Mouse (Mus musculus) heart, embryonic 14.5 days (tissue): ENCODE data around the gene Fam169a. TPM values are rescaled to one million over a fixed set of nuclear protein-coding genes. Genes with fewer than 3 reads are reported as not detected.

Source experiments
- ATAC-seq: fragments of 200-750 bp; cut with Nextera tagmentation; 2 replicates; pipeline ENCODE4 v1.8.0; 2017; ENCODE audit warnings: low read depth, moderate TSS enrichment; ENCODE audit not compliant: insufficient number of reproducible peaks, insufficient read depth, low FRiP score
- H3K27ac ChIP-seq, 2 experiments: fragments of 200-500 bp in 1 of 2; fragments of 300-500 bp in 1 of 2; sonication (generic) in 1 of 2; replicated peaks in 1 of 2; 2 replicates each; pipeline ENCODE4 v1.5.1; 2012 to 2014; ENCODE audit warnings: low read depth in 2 of 2, low read length in 2 of 2, control low read depth in 1 of 2, mild to moderate bottlenecking in 1 of 2, mixed read lengths in 1 of 2; ENCODE audit not compliant: control insufficient read depth in 1 of 2, insufficient read depth in 1 of 2
- H3K27me3 ChIP-seq: fragments of 300-500 bp; sonication (generic); 2 replicates; pipeline ENCODE4 v1.6.1; 2014; ENCODE audit warnings: mild to moderate bottlenecking, low read length, control low read depth; ENCODE audit not compliant: control insufficient read depth, insufficient read depth
- H3K36me3 ChIP-seq: fragments of 300-500 bp; sonication (generic); 2 replicates; pipeline ENCODE4 v1.6.1; 2014; ENCODE audit warnings: mild to moderate bottlenecking, control low read depth, low read length, mixed read lengths; ENCODE audit not compliant: control insufficient read depth, insufficient read depth
- H3K4me1 ChIP-seq, 2 experiments: fragments of 200-500 bp in 1 of 2; fragments of 300-500 bp in 1 of 2; sonication (generic) in 1 of 2; 2 replicates each; pipeline ENCODE4 v1.6.1; 2012 to 2014; ENCODE audit warnings: low read length in 2 of 2, control low read depth in 1 of 2, mixed read lengths in 1 of 2; ENCODE audit not compliant: control insufficient read depth in 2 of 2, insufficient read depth in 2 of 2
- H3K4me2 ChIP-seq: fragments of 300-500 bp; sonication (generic); 2 replicates; pipeline ENCODE4 v1.6.1; 2014; ENCODE audit warnings: mild to moderate bottlenecking, low read length
- H3K4me3 ChIP-seq, 2 experiments: fragments of 200-500 bp in 1 of 2; fragments of 300-500 bp in 1 of 2; sonication (generic) in 1 of 2; 2 replicates each; pipeline ENCODE4 v1.5.1; 2012 to 2014; ENCODE audit warnings: low read length in 2 of 2, mild to moderate bottlenecking in 2 of 2, control low read depth in 1 of 2, low read depth in 1 of 2, moderate library complexity in 1 of 2; ENCODE audit not compliant: control insufficient read depth in 1 of 2, insufficient read depth in 1 of 2
- H3K9ac ChIP-seq: fragments of 300-500 bp; sonication (generic); 2 replicates; pipeline ENCODE4 v1.6.1; 2014; ENCODE audit warnings: mild to moderate bottlenecking, low read length
- H3K9me3 ChIP-seq: fragments of 300-500 bp; sonication (generic); 2 replicates; pipeline ENCODE4 v1.6.1; 2016; ENCODE audit warnings: low read length, control low read depth; ENCODE audit not compliant: control insufficient read depth
- WGBS: fragments of 180-500 bp; shearing (Covaris S2); extraction: QIAGEN DNeasy Blood & Tissue Kit; methylation state at CpG from one replicate; pipeline ENCODE4 v1.1.7; 2014; 5-methylcytosine and 5-hydroxymethylcytosine counted together
- polyA plus RNA-seq: library from polyadenylated mRNA; unstranded; fragments of >200 nt; fragmentation: Nextera tagmentation; extraction: Ambion mirVana; gene quantifications from 2 replicates; pipeline ENCODE4 v1.2.1, GENCODE M21; 2014

The Fam169a gene
- polyA plus RNA-seq, 1 experiment from 2014 or later = 7.1 TPM

GRCm38 (mm10) chr13:97052667-97053066 lies 14.4 kb upstream of the Fam169a start:
- 8% methylated on average over 11 of the region's 11 CpGs for WGBS
- H3K4me3 ChIP-seq = no peak overlapping the region
- no peak overlapping the region for H3K4me2 ChIP-seq
- H3K27ac ChIP-seq = no peak overlapping the region
- no peaks in the 10 kb centered on the region for H3K9me3 ChIP-seq
- H3K27me3 ChIP-seq = no peaks in the 10 kb centered on the region
- H3K9ac ChIP-seq = no peak overlapping the region
- H3K4me1 ChIP-seq = no peaks in the 10 kb centered on the region
- no peaks in the 10 kb centered on the region for H3K36me3 ChIP-seq
- no peak for ATAC-seq

GRCm38 (mm10) chr13:97053844-97054243 lies 13.2 kb upstream of the Fam169a start:
- no peaks in the 10 kb centered on the region for H3K27me3 ChIP-seq
- peak; percentile 31; the same call in 1 of the 2 replicates for ATAC-seq
- H3K27ac ChIP-seq = no peak overlapping the region
- H3K9me3 ChIP-seq = no peaks in the 10 kb centered on the region
- H3K4me3 ChIP-seq = no peak overlapping the region
- 48% methylated on average over 8 of the region's 8 CpGs for WGBS
- H3K4me2 ChIP-seq = no peak overlapping the region
- H3K36me3 ChIP-seq = no peaks in the 10 kb centered on the region
- no peaks in the 10 kb centered on the region for H3K4me1 ChIP-seq
- no peak overlapping the region for H3K9ac ChIP-seq

GRCm38 (mm10) chr13:97057817-97058216 lies 9.3 kb upstream of the Fam169a start:
- Histone ChIP-seq H3K9me3 (no peaks in the 10 kb centered on the region), H3K4me1 (no peaks in the 10 kb centered on the region), H3K36me3 (no peaks in the 10 kb centered on the region), H3K4me2 (no peak overlapping the region), H3K9ac (no peak overlapping the region), H3K27ac (no peak overlapping the region), H3K27me3 (no peaks in the 10 kb centered on the region), H3K4me3 (no peak overlapping the region)
- 41% methylated on average over 4 of the region's 4 CpGs for WGBS
- ATAC-seq = no peak

- H3K27me3 ChIP-seq = no peaks in the 10 kb centered on the region
- no peaks in the 10 kb centered on the region for H3K36me3 ChIP-seq
- 83% methylated on average over 6 of the region's 6 CpGs for WGBS
- no peak overlapping the region for H3K4me2 ChIP-seq
- no peaks in the 10 kb centered on the region for H3K9me3 ChIP-seq
- no peak for ATAC-seq
- H3K4me3 ChIP-seq = no peak overlapping the region
- no peak overlapping the region for H3K9ac ChIP-seq
- H3K4me1 ChIP-seq = peaks cover 0 to 3% of the 10 kb centered on the region in 2 experiments; a peak in 1 of 4 replicates
- H3K27ac ChIP-seq = no peak overlapping the region
Observed at GRCm38 (mm10) chr13:97059746-97060145, 7.3 kb upstream of the Fam169a start.

GRCm38 (mm10) chr13:97060331-97060730 lies 6.8 kb upstream of the Fam169a start:
- no peak overlapping the region for H3K4me2 ChIP-seq

GRCm38 (mm10) chr13:97062151-97062550 lies 4.9 kb upstream of the Fam169a start:
- Histone ChIP-seq H3K9me3 (no peaks in the 10 kb centered on the region), H3K4me1 (peaks cover 0 to 3% of the 10 kb centered on the region in 2 experiments; a peak in 1 of 4 replicates), H3K27me3 (no peaks in the 10 kb centered on the region), H3K36me3 (no peaks in the 10 kb centered on the region), H3K9ac (no peak overlapping the region), H3K4me2 (no peak overlapping the region), H3K4me3 (no peak overlapping the region), H3K27ac (no peak overlapping the region)
- 93% methylated on average over 3 of the region's 3 CpGs for WGBS
- ATAC-seq = no peak

More at GRCm38 (mm10) chr13:97060331-97060730, 6.8 kb upstream of the Fam169a start:
- no peaks in the 10 kb centered on the region for H3K27me3 ChIP-seq
- no peak overlapping the region for H3K4me3 ChIP-seq
- H3K9ac ChIP-seq = no peak overlapping the region
- H3K36me3 ChIP-seq = no peaks in the 10 kb centered on the region
- no peak for ATAC-seq
- WGBS = 46% methylated on average over 6 of the region's 8 CpGs
- H3K9me3 ChIP-seq = no peaks in the 10 kb centered on the region
- peaks cover 0 to 3% of the 10 kb centered on the region in 2 experiments; a peak in 1 of 4 replicates for H3K4me1 ChIP-seq
- no peak overlapping the region for H3K27ac ChIP-seq

GRCm38 (mm10) chr13:97063431-97063830 lies 3.7 kb upstream of the Fam169a start:
- 71% methylated on average over 2 of the region's 2 CpGs for WGBS
- no peak for ATAC-seq
- no peak overlapping the region for H3K4me3 ChIP-seq
- H3K4me2 ChIP-seq = no peak overlapping the region
- H3K9ac ChIP-seq = no peak overlapping the region
- no peak overlapping the region for H3K27ac ChIP-seq
- H3K36me3 ChIP-seq = no peaks in the 10 kb centered on the region
- H3K27me3 ChIP-seq = no peaks in the 10 kb centered on the region
- peaks cover 0 to 3% of the 10 kb centered on the region in 2 experiments; a peak in 1 of 4 replicates for H3K4me1 ChIP-seq
- H3K9me3 ChIP-seq = no peaks in the 10 kb centered on the region

GRCm38 (mm10) chr13:97064413-97064812 lies 2.7 kb upstream of the Fam169a start:
- no peaks in the 10 kb centered on the region for H3K36me3 ChIP-seq
- H3K27me3 ChIP-seq = no peaks in the 10 kb centered on the region
- H3K4me2 ChIP-seq = no peak overlapping the region
- peaks cover 0 to 3% of the 10 kb centered on the region in 2 experiments; a peak in 1 of 4 replicates for H3K4me1 ChIP-seq
- H3K4me3 ChIP-seq = no peak overlapping the region
- no peak overlapping the region for H3K27ac ChIP-seq
- H3K9me3 ChIP-seq = no peaks in the 10 kb centered on the region
- H3K9ac ChIP-seq = no peak overlapping the region
- WGBS = 50% methylated on average over 3 of the region's 3 CpGs
- no peak for ATAC-seq
